Mouse (Mus musculus) olfactory bulb, adult 2 months (tissue): ENCODE measurements around the gene Gfpt2.

Source experiments
- CTCF ChIP-seq: fragments of 200-500 bp; IDR thresholded peaks from 2 replicates; pipeline ENCODE4 v1.5.1; 2012; ENCODE audit warnings: low read depth, mild to moderate bottlenecking, low read length, moderate library complexity; ENCODE audit not compliant: insufficient read depth
- POLR2A ChIP-seq: fragments of 200-500 bp; IDR thresholded peaks from 2 replicates; pipeline ENCODE4 v1.6.1; 2012; ENCODE audit warnings: mild to moderate bottlenecking, low read depth, low read length, moderate library complexity; ENCODE audit not compliant: insufficient read depth

- TF ChIP-seq POLR2A = no peak
- TF ChIP-seq CTCF = no peak
These were observed 27.6 kb downstream of the Gfpt2 start for GRCm38 (mm10) chr11:49821546-49821945.
